Mouse (Mus musculus) liver (tissue): ENCODE measurements around the gene Ntm.
A peak's percentile ranks its signal among the peaks of the same experiment; 100 is the strongest.

Source experiments
- DNase-seq: peaks from one replicate; pipeline ENCODE4 v3.0.0-alpha.2; 2020; ENCODE audit warnings: mixed read lengths

Ntm gene

GRCm38 (mm10) chr9:29962978-29963377 lies at the start of gene Ntm:
TSS of gene Ntm (minus strand) at chr9:29963141.
- no peak for DNase-seq

GRCm38 (mm10) chr9:30005701-30006100 lies 42.8 kb upstream of the Ntm start:
- no peak for DNase-seq

- DNase-seq: peak; percentile 62
These were observed 40.7 kb upstream of the Ntm start for GRCm38 (mm10) chr9:30003612-30004011.

GRCm38 (mm10) chr9:29981177-29981915 lies 18.4 kb upstream of the Ntm start:
- no peak for DNase-seq

- no peak for DNase-seq
These were observed 730 bp downstream of the Ntm start for GRCm38 (mm10) chr9:29961954-29962867.

GRCm38 (mm10) chr9:29961512-29961911 lies 1.4 kb downstream of the Ntm start:
- DNase-seq: no peak

- DNase-seq: no peak
These were observed 2.2 kb downstream of the Ntm start for GRCm38 (mm10) chr9:29960741-29961140.

DNA sequence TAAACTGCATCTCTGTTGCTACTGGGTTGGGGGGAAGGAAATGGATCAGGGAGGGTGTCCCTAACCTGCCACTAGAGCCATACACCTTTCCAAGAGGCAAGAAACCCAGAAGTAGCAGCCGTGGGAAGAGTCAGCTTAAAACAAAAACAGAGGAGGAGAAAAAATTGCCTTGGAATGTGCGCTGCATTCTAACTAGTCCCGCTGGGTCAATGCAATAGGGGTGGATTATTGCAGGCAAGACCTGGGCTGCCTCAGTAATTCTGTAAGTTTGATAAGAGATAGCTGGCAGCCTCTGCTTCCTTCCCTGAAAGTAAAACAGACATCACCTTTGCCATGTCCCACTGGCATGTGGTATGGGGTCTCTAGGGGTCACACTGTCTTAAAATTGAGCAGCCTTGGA lies 2.7 kb downstream of the Ntm start:
- DNase-seq: no peak

DNA sequence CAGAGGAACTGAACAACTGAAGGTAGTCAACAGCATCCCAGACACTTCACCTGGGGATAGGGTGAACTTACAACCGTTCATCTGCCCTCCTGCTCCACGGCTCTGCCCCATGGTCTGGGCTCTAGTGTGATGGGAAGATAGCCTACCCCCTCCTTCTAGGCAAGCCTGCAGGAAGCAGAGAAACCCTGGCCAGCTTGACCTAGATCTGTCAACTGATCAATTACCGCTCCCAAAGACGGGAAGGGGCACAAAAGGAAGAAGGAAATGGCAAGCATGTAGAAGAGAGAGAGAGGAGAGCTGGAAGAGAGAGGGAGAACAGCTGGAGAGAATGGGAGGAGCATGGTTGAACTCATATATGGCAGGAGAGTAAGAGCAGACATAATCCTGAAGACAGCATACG lies 6.0 kb downstream of the Ntm start:
- no peak for DNase-seq

- no peak for DNase-seq
These were observed 8.9 kb downstream of the Ntm start for GRCm38 (mm10) chr9:29954031-29954430.

DNA sequence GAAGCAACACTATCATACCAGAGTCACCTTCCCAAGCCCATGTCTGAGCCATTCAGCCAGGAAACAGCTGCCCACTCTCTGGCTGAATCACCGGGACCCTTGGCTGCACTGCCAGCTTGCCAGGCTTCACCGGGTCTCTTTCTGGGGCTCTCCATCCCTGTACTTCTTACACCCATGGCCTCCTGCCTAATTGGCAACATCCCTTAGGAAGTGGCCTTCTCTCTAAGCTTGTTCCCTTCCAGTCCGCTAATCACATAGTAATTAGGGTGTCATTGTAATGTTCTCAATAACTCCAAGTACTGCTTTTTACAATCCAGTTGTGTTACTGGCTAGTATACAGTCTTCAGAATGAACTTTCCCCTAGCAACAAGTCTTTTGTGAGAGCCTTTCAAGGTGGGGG lies 13.9 kb downstream of the Ntm start:
- DNase-seq: no peak

GRCm38 (mm10) chr9:29943209-29944070 lies 19.5 kb downstream of the Ntm start:
- no peak for DNase-seq

- no peak for DNase-seq
These were observed 20.6 kb downstream of the Ntm start for GRCm38 (mm10) chr9:29942183-29942952.

GRCm38 (mm10) chr9:29939517-29940034 lies 23.4 kb downstream of the Ntm start:
- no peak for DNase-seq

GRCm38 (mm10) chr9:29928796-29929195 lies 34.1 kb downstream of the Ntm start:
- no peak for DNase-seq

DNA sequence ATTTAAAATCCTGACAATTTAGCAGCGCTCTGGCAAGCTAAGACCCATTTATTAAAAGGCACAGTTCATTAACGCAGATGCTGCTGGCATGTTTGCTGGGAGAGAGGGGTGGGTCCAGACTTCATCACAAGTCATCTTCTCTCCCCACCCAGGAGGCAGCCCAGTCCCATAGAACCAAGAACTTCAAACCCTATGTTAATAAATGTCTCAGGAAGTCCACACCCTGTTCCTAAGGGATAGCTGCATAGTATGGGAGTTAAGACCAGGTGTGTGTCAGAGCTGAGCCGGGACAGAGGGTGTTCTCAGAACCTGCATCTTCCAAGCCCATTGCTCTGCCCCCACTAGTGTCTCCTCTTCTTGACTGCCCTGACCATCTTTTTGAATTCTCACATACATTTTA lies 37.6 kb downstream of the Ntm start:
- DNase-seq: no peak

- DNase-seq: no peak
These were observed 64.4 kb downstream of the Ntm start for GRCm38 (mm10) chr9:29898406-29899054.

- DNase-seq: no peak
These were observed 65.5 kb downstream of the Ntm start for GRCm38 (mm10) chr9:29897448-29897847.

GRCm38 (mm10) chr9:29892792-29893191 lies 70.1 kb downstream of the Ntm start:
- DNase-seq: no peak

GRCm38 (mm10) chr9:29888712-29889111 lies 74.2 kb downstream of the Ntm start:
- no peak for DNase-seq

DNA sequence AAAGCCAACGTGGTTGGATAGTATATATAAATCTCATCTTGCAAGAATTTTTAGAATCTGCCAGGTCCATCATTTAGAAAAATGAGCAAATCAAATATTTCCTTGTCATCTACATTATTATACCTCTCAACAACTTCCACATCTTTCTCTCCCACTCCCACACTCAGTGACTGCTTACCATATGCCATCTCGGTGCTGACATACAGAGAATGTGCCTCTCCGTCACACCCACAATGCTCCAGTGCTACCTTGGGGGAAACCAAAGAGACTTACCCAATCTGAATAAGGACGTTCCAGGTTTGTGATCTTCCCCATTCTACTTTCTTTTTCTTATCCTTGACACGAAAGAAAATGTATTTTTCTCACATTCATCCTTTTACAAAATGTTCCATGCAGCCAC lies 75.0 kb downstream of the Ntm start:
- no peak for DNase-seq
